Mouse (Mus musculus) E14TG2a.4 (cell line): ENCODE measurements around the gene Ubash3a.

ENCODE experiments used
- CTCF ChIP-seq: conservative IDR thresholded peaks from 2 replicates; pipeline ENCODE4 v1.5.1; 2014; ENCODE audit warnings: low read length
- POU5F1 ChIP-seq: IDR thresholded peaks from 2 replicates; pipeline ENCODE4 v1.6.1; 2014; ENCODE audit warnings: low read length, borderline replicate concordance

GRCm38 (mm10) chr17:31286492-31286891, 78.8 kb downstream of the Ubash3a start, which contains the start of gene Slc37a1:
- TF ChIP-seq CTCF (no peak), POU5F1 (no peak)
